Mouse (Mus musculus): ENCODE data around the gene Mas1. TPM values are rescaled to one million over a fixed set of nuclear protein-coding genes. Genes with fewer than 3 reads are reported as not detected.

Gene Mas1
- polyA plus RNA-seq (2014; fragmentation: Nextera tagmentation; extraction: Ambion mirVana): 0.28 and 0.66 TPM in 2 replicates

GRCm38 (mm10) chr17:12868043-12868442 is at the start of gene Mas1:
Gene Mas1 (minus strand): TSS chr17:12868143.
- WGBS: 59% methylated on average over 2 of the region's 2 CpGs
- H3K9me3 ChIP-seq (ENCODE audit: control insufficient read depth, low read length): no peaks in the 10 kb centered on the region
- ATAC-seq (ENCODE audit: low read depth): no peak
- no peak within 1 kb of the TSS for H3K4me3 ChIP-seq (ENCODE audit: low read depth, low read length)
- no peak within 1 kb of the TSS for H3K27ac ChIP-seq (ENCODE audit: low read depth, low read length)
- H3K4me2 ChIP-seq (ENCODE audit: low read depth, low read length): no peak within 1 kb of the TSS
- H3K36me3 ChIP-seq (ENCODE audit: control insufficient read depth, insufficient read depth, low read length): no peaks in the 10 kb centered on the region
- H3K9ac ChIP-seq (replicated peaks; ENCODE audit: low read depth, low read length): no peak within 1 kb of the TSS
- H3K4me1 ChIP-seq (ENCODE audit: control insufficient read depth, insufficient read depth, low read length): no peaks in the 10 kb centered on the region
- no peaks in the 10 kb centered on the region for H3K27me3 ChIP-seq (ENCODE audit: control insufficient read depth, insufficient read depth, low read length)

- Histone ChIP-seq H3K9ac (replicated peaks; ENCODE audit: low read depth, low read length) (peak overlapping the region; percentile 96), H3K4me1 (ENCODE audit: control insufficient read depth, insufficient read depth, low read length) (peaks cover 12% of the 10 kb centered on the region; the same call in 1 of the 2 replicates), H3K27ac (ENCODE audit: low read depth, low read length) (peak overlapping the region; percentile 88), H3K4me3 (ENCODE audit: low read depth, low read length) (peak overlapping the region; percentile 95), H3K27me3 (ENCODE audit: control insufficient read depth, insufficient read depth, low read length) (no peaks in the 10 kb centered on the region), H3K36me3 (ENCODE audit: control insufficient read depth, insufficient read depth, low read length) (peaks cover 42% of the 10 kb centered on the region), H3K4me2 (ENCODE audit: low read depth, low read length) (peak overlapping the region; percentile 64), H3K9me3 (ENCODE audit: control insufficient read depth, low read length) (no peaks in the 10 kb centered on the region)
- peak; percentile 42 for ATAC-seq (ENCODE audit: low read depth)
- WGBS: 1% methylated on average over 40 of the region's 40 CpGs
Observed at GRCm38 (mm10) chr17:12916588-12917380, 48.8 kb upstream of the Mas1 start.

- under 1% methylated on average over 56 of the region's 56 CpGs for WGBS
- peak within 1 kb of the TSS; percentile 85 for H3K4me2 ChIP-seq (ENCODE audit: low read depth, low read length)
- peaks cover 12% of the 10 kb centered on the region; the same call in 1 of the 2 replicates for H3K4me1 ChIP-seq (ENCODE audit: control insufficient read depth, insufficient read depth, low read length)
- H3K4me3 ChIP-seq (ENCODE audit: low read depth, low read length): peak within 1 kb of the TSS; percentile 95
- no peaks in the 10 kb centered on the region for H3K9me3 ChIP-seq (ENCODE audit: control insufficient read depth, low read length)
- H3K27me3 ChIP-seq (ENCODE audit: control insufficient read depth, insufficient read depth, low read length): no peaks in the 10 kb centered on the region
- ATAC-seq (ENCODE audit: low read depth): peak; percentile 99
- peak within 1 kb of the TSS; percentile 96 for H3K9ac ChIP-seq (replicated peaks; ENCODE audit: low read depth, low read length)
- peak within 1 kb of the TSS; percentile 88 for H3K27ac ChIP-seq (ENCODE audit: low read depth, low read length)
- peaks cover 40% of the 10 kb centered on the region for H3K36me3 ChIP-seq (ENCODE audit: control insufficient read depth, insufficient read depth, low read length)
Observed at GRCm38 (mm10) chr17:12915881-12916583, 48.1 kb upstream of the Mas1 start, which contains the start of gene Mrpl18. Gene Mrpl18 (minus strand): TSS chr17:12916345.

GRCm38 (mm10) chr17:12915488-12915880 is 47.5 kb upstream of the Mas1 start, which contains the start of gene Tcp1:
Gene Tcp1 (plus strand): TSS chr17:12915701.
- H3K27ac ChIP-seq (ENCODE audit: low read depth, low read length): peak within 1 kb of the TSS; percentile 88
- peaks cover 12% of the 10 kb centered on the region; the same call in 1 of the 2 replicates for H3K4me1 ChIP-seq (ENCODE audit: control insufficient read depth, insufficient read depth, low read length)
- H3K4me3 ChIP-seq (ENCODE audit: low read depth, low read length): peak within 1 kb of the TSS; percentile 95
- 3% methylated on average over 18 of the region's 18 CpGs for WGBS
- peak within 1 kb of the TSS; percentile 96 for H3K9ac ChIP-seq (replicated peaks; ENCODE audit: low read depth, low read length)
- no peaks in the 10 kb centered on the region for H3K27me3 ChIP-seq (ENCODE audit: control insufficient read depth, insufficient read depth, low read length)
- H3K4me2 ChIP-seq (ENCODE audit: low read depth, low read length): peak within 1 kb of the TSS; percentile 85
- no peaks in the 10 kb centered on the region for H3K9me3 ChIP-seq (ENCODE audit: control insufficient read depth, low read length)
- H3K36me3 ChIP-seq (ENCODE audit: control insufficient read depth, insufficient read depth, low read length): peaks cover 41% of the 10 kb centered on the region
- peak; percentile 12; the same call in 1 of the 2 replicates for ATAC-seq (ENCODE audit: low read depth)

GRCm38 (mm10) chr17:12910391-12910790 is 42.4 kb upstream of the Mas1 start:
- Histone ChIP-seq H3K4me2 (ENCODE audit: low read depth, low read length) (no peak overlapping the region), H3K4me1 (ENCODE audit: control insufficient read depth, insufficient read depth, low read length) (peaks cover 7% of the 10 kb centered on the region; the same call in 1 of the 2 replicates)
- no peak for ATAC-seq (ENCODE audit: low read depth)

GRCm38 (mm10) chr17:12909361-12910280 is 41.7 kb upstream of the Mas1 start, which contains the start of gene Pnldc1:
Gene Pnldc1 (minus strand): TSS chr17:12910230.
- Histone ChIP-seq H3K4me2 (ENCODE audit: low read depth, low read length) (no peak within 1 kb of the TSS), H3K4me3 (ENCODE audit: low read depth, low read length) (no peak within 1 kb of the TSS), H3K36me3 (ENCODE audit: control insufficient read depth, insufficient read depth, low read length) (peaks cover 31% of the 10 kb centered on the region; the same call in 1 of the 2 replicates), H3K4me1 (ENCODE audit: control insufficient read depth, insufficient read depth, low read length) (no peaks in the 10 kb centered on the region; the same call in 1 of the 2 replicates), H3K27ac (ENCODE audit: low read depth, low read length) (no peak within 1 kb of the TSS), H3K9ac (replicated peaks; ENCODE audit: low read depth, low read length) (no peak within 1 kb of the TSS), H3K27me3 (ENCODE audit: control insufficient read depth, insufficient read depth, low read length) (no peaks in the 10 kb centered on the region), H3K9me3 (ENCODE audit: control insufficient read depth, low read length) (no peaks in the 10 kb centered on the region)
- ATAC-seq (ENCODE audit: low read depth): no peak
- WGBS: 84% methylated on average over 35 of the region's 35 CpGs

More at GRCm38 (mm10) chr17:12910391-12910790, 42.4 kb upstream of the Mas1 start:
- WGBS: 90% methylated on average over 8 of the region's 8 CpGs
- no peak overlapping the region for H3K9ac ChIP-seq (replicated peaks; ENCODE audit: low read depth, low read length)
- no peak overlapping the region for H3K4me3 ChIP-seq (ENCODE audit: low read depth, low read length)
- H3K36me3 ChIP-seq (ENCODE audit: control insufficient read depth, insufficient read depth, low read length): peaks cover 24% of the 10 kb centered on the region; the same call in 1 of the 2 replicates
- H3K27ac ChIP-seq (ENCODE audit: low read depth, low read length): no peak overlapping the region
- no peaks in the 10 kb centered on the region for H3K27me3 ChIP-seq (ENCODE audit: control insufficient read depth, insufficient read depth, low read length)
- H3K9me3 ChIP-seq (ENCODE audit: control insufficient read depth, low read length): no peaks in the 10 kb centered on the region

GRCm38 (mm10) chr17:12906436-12906835 is 38.5 kb upstream of the Mas1 start:
- ATAC-seq (ENCODE audit: low read depth): no peak
- no peaks in the 10 kb centered on the region for H3K27me3 ChIP-seq (ENCODE audit: control insufficient read depth, insufficient read depth, low read length)
- WGBS: 93% methylated on average over 9 of the region's 9 CpGs
- no peaks in the 10 kb centered on the region for H3K4me1 ChIP-seq (ENCODE audit: control insufficient read depth, insufficient read depth, low read length)
- H3K36me3 ChIP-seq (ENCODE audit: control insufficient read depth, insufficient read depth, low read length): peaks cover 16% of the 10 kb centered on the region; the same call in 1 of the 2 replicates
- H3K27ac ChIP-seq (ENCODE audit: low read depth, low read length): no peak overlapping the region
- H3K9ac ChIP-seq (replicated peaks; ENCODE audit: low read depth, low read length): no peak overlapping the region
- no peak overlapping the region for H3K4me2 ChIP-seq (ENCODE audit: low read depth, low read length)
- H3K4me3 ChIP-seq (ENCODE audit: low read depth, low read length): no peak overlapping the region
- no peaks in the 10 kb centered on the region for H3K9me3 ChIP-seq (ENCODE audit: control insufficient read depth, low read length)

- no peak overlapping the region for H3K4me2 ChIP-seq (ENCODE audit: low read depth, low read length)
- H3K4me1 ChIP-seq (ENCODE audit: control insufficient read depth, insufficient read depth, low read length): no peaks in the 10 kb centered on the region
- no peak overlapping the region for H3K4me3 ChIP-seq (ENCODE audit: low read depth, low read length)
- H3K36me3 ChIP-seq (ENCODE audit: control insufficient read depth, insufficient read depth, low read length): peaks cover 10% of the 10 kb centered on the region; the same call in 1 of the 2 replicates
- H3K9me3 ChIP-seq (ENCODE audit: control insufficient read depth, low read length): no peaks in the 10 kb centered on the region
- H3K27me3 ChIP-seq (ENCODE audit: control insufficient read depth, insufficient read depth, low read length): no peaks in the 10 kb centered on the region
- WGBS: 86% methylated on average over 4 of the region's 4 CpGs
- no peak overlapping the region for H3K9ac ChIP-seq (replicated peaks; ENCODE audit: low read depth, low read length)
- H3K27ac ChIP-seq (ENCODE audit: low read depth, low read length): no peak overlapping the region
- no peak for ATAC-seq (ENCODE audit: low read depth)
Observed at GRCm38 (mm10) chr17:12905810-12906209, 37.9 kb upstream of the Mas1 start.
